Mouse (Mus musculus) embryonic facial prominence, embryonic 15.5 days (tissue): ENCODE data around the gene Rpl35a. TPM values are rescaled to one million over a fixed set of nuclear protein-coding genes. Genes with fewer than 3 reads are reported as not detected.
A peak's percentile ranks its signal among the peaks of the same experiment; 100 is the strongest.

Source experiments
- ATAC-seq: fragments of 200-750 bp; cut with Nextera tagmentation; 2 replicates; pipeline ENCODE4 v1.8.0; 2017; ENCODE audit warnings: low read depth, moderate TSS enrichment; ENCODE audit not compliant: insufficient number of reproducible peaks, low FRiP score, low TSS enrichment
- H3K27ac ChIP-seq: fragments of 300-500 bp; sonication (generic); replicated peaks from 2 replicates; pipeline ENCODE4 v1.5.1; 2015; ENCODE audit warnings: mild to moderate bottlenecking, inconsistent platforms
- H3K27me3 ChIP-seq: fragments of 300-500 bp; sonication (generic); 2 replicates; pipeline ENCODE4 v1.6.1; 2015; ENCODE audit warnings: inconsistent platforms
- H3K36me3 ChIP-seq: fragments of 300-500 bp; sonication (generic); 2 replicates; pipeline ENCODE4 v1.6.1; 2015; ENCODE audit warnings: mild to moderate bottlenecking, inconsistent platforms
- H3K4me1 ChIP-seq: fragments of 300-500 bp; sonication (generic); 2 replicates; pipeline ENCODE4 v1.6.1; 2015; ENCODE audit warnings: inconsistent platforms
- H3K4me2 ChIP-seq: fragments of 300-500 bp; sonication (generic); replicated peaks from 2 replicates; pipeline ENCODE4 v1.6.1; 2015; ENCODE audit warnings: mild to moderate bottlenecking, inconsistent platforms
- H3K4me3 ChIP-seq: fragments of 300-500 bp; sonication (generic); replicated peaks from 2 replicates; pipeline ENCODE4 v1.5.1; 2015; ENCODE audit warnings: mild to moderate bottlenecking, inconsistent platforms
- H3K9ac ChIP-seq: fragments of 300-500 bp; sonication (generic); 2 replicates; pipeline ENCODE4 v1.6.1; 2015; ENCODE audit warnings: inconsistent platforms
- H3K9me3 ChIP-seq: fragments of 300-500 bp; sonication (generic); replicated peaks from 2 replicates; pipeline ENCODE4 v1.6.1; 2016; ENCODE audit warnings: inconsistent platforms
- WGBS: fragments of 180-500 bp; shearing (Covaris S2); methylation state at CpG from one replicate; pipeline ENCODE4 v1.1.7; 2015; 5-methylcytosine and 5-hydroxymethylcytosine counted together
- microRNA counts: library from miRNA; unstranded; fragments of <30 nt; microRNA quantifications from one replicate; lab custom pipeline; 2016
- microRNA-seq: library from miRNA; unstranded; fragments of <30 nt; microRNA quantifications from one replicate; pipeline ENCODE4, GENCODE M21; 2016; ENCODE audit warnings: borderline number of aligned reads
- polyA plus RNA-seq: library from polyadenylated mRNA; unstranded; fragments of >200 nt; fragmentation: Nextera tagmentation; extraction: Ambion mirVana; gene quantifications from 2 replicates; pipeline ENCODE4 v1.2.1, GENCODE M21; 2015

Gene Rpl35a
- polyA plus RNA-seq, 1 experiment from 2014 or later: 937 TPM

- Histone ChIP-seq H3K4me2 (no peak overlapping the region), H3K27ac (no peak overlapping the region), H3K9me3 (no peaks in the 10 kb centered on the region), H3K36me3 (0 out of 2 replicates have a peak, but pooled peaks cover 4% of the 10 kb centered on the region), H3K4me1 (no peaks in the 10 kb centered on the region), H3K4me3 (no peak overlapping the region), H3K27me3 (no peaks in the 10 kb centered on the region), H3K9ac (no peak overlapping the region)
- 89% methylated on average over 6 of the region's 6 CpGs for WGBS
- no peak for ATAC-seq
Measured at GRCm38 (mm10) chr16:33072871-33073557, 16.8 kb downstream of the Rpl35a start.

- ATAC-seq: no peak
- 0 out of 2 replicates have a peak, but pooled peaks cover 4% of the 10 kb centered on the region for H3K36me3 ChIP-seq
- no peaks in the 10 kb centered on the region for H3K9me3 ChIP-seq
- no peak overlapping the region for H3K4me2 ChIP-seq
- H3K27me3 ChIP-seq: no peaks in the 10 kb centered on the region
- H3K9ac ChIP-seq: no peak overlapping the region
- WGBS: 57% methylated on average over 5 of the region's 5 CpGs
- H3K4me1 ChIP-seq: no peaks in the 10 kb centered on the region
- H3K4me3 ChIP-seq: no peak overlapping the region
- H3K27ac ChIP-seq: no peak overlapping the region
Measured at GRCm38 (mm10) chr16:33074967-33075366, 18.7 kb downstream of the Rpl35a start.

- H3K9ac ChIP-seq: no peak overlapping the region
- 0 out of 2 replicates have a peak, but pooled peaks cover 3% of the 10 kb centered on the region for H3K36me3 ChIP-seq
- no peak overlapping the region for H3K27ac ChIP-seq
- WGBS: 70% methylated on average over 6 of the region's 6 CpGs
- H3K4me1 ChIP-seq: no peaks in the 10 kb centered on the region
- H3K9me3 ChIP-seq: no peaks in the 10 kb centered on the region
- no peak for ATAC-seq
- H3K27me3 ChIP-seq: no peaks in the 10 kb centered on the region
- H3K4me2 ChIP-seq: no peak overlapping the region
- no peak overlapping the region for H3K4me3 ChIP-seq
Measured at GRCm38 (mm10) chr16:33076078-33076477, 19.8 kb downstream of the Rpl35a start.

- ATAC-seq: no peak
- 78% methylated on average over 5 of the region's 5 CpGs for WGBS
- 0 out of 2 replicates have a peak overlapping the region, but pooled peaks have one; percentile 17 for H3K27ac ChIP-seq
- H3K4me2 ChIP-seq: no peak overlapping the region
- H3K27me3 ChIP-seq: no peaks in the 10 kb centered on the region
- no peaks in the 10 kb centered on the region for H3K9me3 ChIP-seq
- H3K9ac ChIP-seq: no peak overlapping the region
- no peaks in the 10 kb centered on the region for H3K4me1 ChIP-seq
- no peaks in the 10 kb centered on the region for H3K36me3 ChIP-seq
- no peak overlapping the region for H3K4me3 ChIP-seq
Measured at GRCm38 (mm10) chr16:33077069-33077627, 20.9 kb downstream of the Rpl35a start.

- Histone ChIP-seq H3K27ac (no peak overlapping the region), H3K36me3 (peaks cover 3% of the 10 kb centered on the region; the same call in 1 of the 2 replicates), H3K4me2 (no peak overlapping the region), H3K27me3 (no peaks in the 10 kb centered on the region), H3K9me3 (no peaks in the 10 kb centered on the region), H3K4me3 (no peak overlapping the region), H3K4me1 (no peaks in the 10 kb centered on the region), H3K9ac (no peak overlapping the region)
- 94% methylated on average over 7 of the region's 7 CpGs for WGBS
- ATAC-seq: no peak
Measured at GRCm38 (mm10) chr16:33080063-33080462, 23.8 kb downstream of the Rpl35a start.

- no peak overlapping the region for H3K4me2 ChIP-seq
- 84% methylated on average over 6 of the region's 6 CpGs for WGBS
Measured at GRCm38 (mm10) chr16:33082951-33083350, 26.7 kb downstream of the Rpl35a start.

GRCm38 (mm10) chr16:33083996-33084395, 27.7 kb downstream of the Rpl35a start:
- no peak for ATAC-seq
- Histone ChIP-seq H3K4me1 (no peaks in the 10 kb centered on the region), H3K27ac (no peak overlapping the region), H3K4me2 (no peak overlapping the region), H3K9me3 (no peaks in the 10 kb centered on the region), H3K36me3 (peaks cover 3% of the 10 kb centered on the region; the same call in 1 of the 2 replicates), H3K9ac (no peak overlapping the region), H3K27me3 (no peaks in the 10 kb centered on the region), H3K4me3 (no peak overlapping the region)
- 87% methylated on average over 2 of the region's 2 CpGs for WGBS

More at GRCm38 (mm10) chr16:33082951-33083350, 26.7 kb downstream of the Rpl35a start:
- Histone ChIP-seq H3K4me1 (no peaks in the 10 kb centered on the region), H3K9ac (no peak overlapping the region), H3K9me3 (no peaks in the 10 kb centered on the region), H3K27ac (no peak overlapping the region), H3K4me3 (no peak overlapping the region), H3K36me3 (peaks cover 3% of the 10 kb centered on the region; the same call in 1 of the 2 replicates), H3K27me3 (no peaks in the 10 kb centered on the region)
- ATAC-seq: no peak

GRCm38 (mm10) chr16:33085666-33086065, 29.4 kb downstream of the Rpl35a start:
- Histone ChIP-seq H3K9me3 (no peaks in the 10 kb centered on the region), H3K4me1 (no peaks in the 10 kb centered on the region), H3K27ac (no peak overlapping the region), H3K4me3 (no peak overlapping the region), H3K4me2 (no peak overlapping the region), H3K36me3 (peaks cover 3% of the 10 kb centered on the region; the same call in 1 of the 2 replicates), H3K27me3 (no peaks in the 10 kb centered on the region), H3K9ac (no peak overlapping the region)
- ATAC-seq: no peak
- WGBS: 75% methylated on average over 8 of the region's 8 CpGs

MicroRNA genes within 50 kb of the gene (microRNA counts, 519-probe panel; counts per million panel counts)
- not detected for microRNA mmu-miR-1947 (lab: Ali Mortazavi, UCI)

Small RNAs within 50 kb of the gene (microRNA-seq; reads per million reads assigned to microRNA genes)
- gene Gm22231 (not detected), gene Mir1947 (2.8 reads per million, percentile 11 among the genes with 10 or more reads in this experiment)

Other genes starting within 250 kb of the Rpl35a start
- not detected in 2 replicates for gene Smbd1, start 246.0 kb upstream of the Rpl35a start, polyA plus RNA-seq
- 90.0 and 99.3 TPM in 2 replicates for gene Fyttd1, start 179.0 kb upstream of the Rpl35a start, polyA plus RNA-seq
- gene Rubcn, start 178.7 kb upstream of the Rpl35a start, polyA plus RNA-seq: 22.8 and 23.7 TPM in 2 replicates
- 20.5 and 22.2 TPM in 2 replicates for gene Lrch3, start 142.4 kb upstream of the Rpl35a start, polyA plus RNA-seq
- gene Iqcg, start 235 bp upstream of the Rpl35a start, polyA plus RNA-seq: 7.5 and 12.1 TPM in 2 replicates
- 1.9 and 2.3 TPM in 2 replicates for gene Lmln, start 6.1 kb downstream of the Rpl35a start, polyA plus RNA-seq
- gene Osbpl11, start 128.6 kb downstream of the Rpl35a start, polyA plus RNA-seq: 17.6 and 18.4 TPM in 2 replicates
- gene Snx4, start 195.0 kb downstream of the Rpl35a start, polyA plus RNA-seq: 82.2 and 83.6 TPM in 2 replicates